ENCODE assay signal across 9 mouse cellular contexts in genomic region chr11:74638791-74639411, GRCm38 (mm10). TPM values are rescaled to one million over a fixed set of nuclear protein-coding genes. Genes with fewer than 3 reads are reported as not detected.
DNase-seq lines count a peak whose midpoint lies in the region; ATAC-seq and TF ChIP-seq lines count a peak whose summit lies in the region.
"Had no signal": no experiment of that assay in that cellular context is flagged by ENCODE, and none has a peak within 500 bp of the region (broad histone marks: within the 10 kb centered on the region; RNA-seq: fewer than 3 reads in every experiment).

No protein-coding gene starts in this region.

- TF ChIP-seq CTCF in brain, embryonic 14.5 days (IDR thresholded peaks at IDR 0.05; ENCODE audit: borderline replicate concordance, extremely low read depth, insufficient read depth, insufficient read length), result no peak

- peak overlapping the region; percentile 85 for H3K4me2 ChIP-seq in hindbrain, embryonic 12.5 days (replicated peaks)

- peak overlapping the region; percentile 90 for H3K9ac ChIP-seq in hindbrain, embryonic 12.5 days

- no peaks in the 10 kb centered on the region for H3K9me3 ChIP-seq in heart, embryonic 10.5 days
- H3K9me3 ChIP-seq in hindbrain, embryonic 12.5 days (replicated peaks), result no peaks in the 10 kb centered on the region

- H3K27me3 ChIP-seq in heart, embryonic 10.5 days (ENCODE audit: insufficient read depth, poor library complexity, severe bottlenecking), result peaks cover 32% of the 10 kb centered on the region
- peaks cover 18% of the 10 kb centered on the region for H3K27me3 ChIP-seq in hindbrain, embryonic 12.5 days

- peak overlapping the region; percentile 81 for H3K4me3 ChIP-seq in heart, embryonic 10.5 days
- peak overlapping the region; percentile 61 for H3K4me3 ChIP-seq in hindbrain, embryonic 12.5 days

- DNase-seq in heart, embryonic 10.5 days (ENCODE audit: low spot score), result no peak
- DNase-seq in heart, postnatal 36 days, result no peak
- peak; percentile 72 for DNase-seq in brain, embryonic 14.5 days (ENCODE audit: low read depth)
- DNase-seq in lung, postnatal 25 days (ENCODE audit: low spot score), result peak; percentile 73
- DNase-seq in embryo, embryonic 11 days, result no peak
- DNase-seq in frontal cortex, postnatal 36 days (ENCODE audit: low spot score in 2 of 2), result no peak
- no peak for DNase-seq in urinary bladder, adult 18-20 months (ENCODE audit: low spot score in 2 of 2)

- H3K4me1 ChIP-seq in heart, embryonic 10.5 days, result peaks cover 25% of the 10 kb centered on the region
- H3K4me1 ChIP-seq in hindbrain, embryonic 12.5 days, result peaks cover 15% of the 10 kb centered on the region

- H3K27ac ChIP-seq in heart, embryonic 10.5 days, result peak overlapping the region; percentile 88
- peak overlapping the region; percentile 90 for H3K27ac ChIP-seq in hindbrain, embryonic 12.5 days

- intact Hi-C loops in heart, postnatal 36 days (cut with DNase I), result no loop called here

- no peak; the same call in 1 of the 2 replicates for ATAC-seq in hindbrain, embryonic 12.5 days (ENCODE audit: low FRiP score)

- no peak for TF ChIP-seq POLR2A in brain, embryonic 14.5 days (IDR thresholded peaks at IDR 0.05; ENCODE audit: borderline replicate concordance, extremely low read depth, insufficient read depth, insufficient read length, poor library complexity, severe bottlenecking)

- no peaks in the 10 kb centered on the region for H3K36me3 ChIP-seq in heart, embryonic 10.5 days
- H3K36me3 ChIP-seq in hindbrain, embryonic 12.5 days, result no peaks in the 10 kb centered on the region

- WGBS in heart, embryonic 10.5 days, result 4% methylated on average over 9 of the region's 9 CpGs
- 8% methylated on average over 9 of the region's 9 CpGs for WGBS in hindbrain, embryonic 12.5 days

RNA-seq across cellular contexts. Expression of gene Cluh, which starts 10.4 kb away (rescaled TPM):
- polyA plus RNA-seq in heart, embryonic 10.5 days (2016; fragmentation: Nextera tagmentation; extraction: Ambion mirVana), result 50.2 and 68.6 TPM in 2 replicates
- 100 to 1,000 TPM; 221 to 229 TPM for total RNA-seq in heart, postnatal 36 days (2021)
- 27.1 and 34.1 TPM in 2 replicates for polyA plus RNA-seq in brain, embryonic 14.5 days (2012; rRNA removed)
- 21.3 and 22.1 TPM in 2 replicates for polyA plus RNA-seq in hindbrain, embryonic 12.5 days (2016; fragmentation: Nextera tagmentation; extraction: Ambion mirVana)

RNA-seq across cellular contexts. Expression of gene Ccdc92b, which starts 19.5 kb away (rescaled TPM):
- 1.6 and 1.7 TPM in 2 replicates for polyA plus RNA-seq in heart, embryonic 10.5 days (2016; fragmentation: Nextera tagmentation; extraction: Ambion mirVana)
- under 1 TPM; 0.33 to 0.36 TPM for total RNA-seq in heart, postnatal 36 days (2021)
- polyA plus RNA-seq in brain, embryonic 14.5 days (2012; rRNA removed), result 6.6 and 7.5 TPM in 2 replicates
- polyA plus RNA-seq in hindbrain, embryonic 12.5 days (2016; fragmentation: Nextera tagmentation; extraction: Ambion mirVana), result 2.8 and 3.2 TPM in 2 replicates
- total RNA-seq: neutrophil, adult 5-6 weeks had no signal

RNA-seq across cellular contexts. Expression of gene Rap1gap2, which starts 28.2 kb away (rescaled TPM):
- polyA plus RNA-seq in heart, embryonic 10.5 days (2016; fragmentation: Nextera tagmentation; extraction: Ambion mirVana), result 5.2 and 7.0 TPM in 2 replicates
- total RNA-seq in heart, postnatal 36 days (2021), result 10 to 100 TPM; 74.1 to 86.6 TPM
- polyA plus RNA-seq in brain, embryonic 14.5 days (2012; rRNA removed), result 16.5 and 21.4 TPM in 2 replicates
- 7.8 and 8.1 TPM in 2 replicates for polyA plus RNA-seq in hindbrain, embryonic 12.5 days (2016; fragmentation: Nextera tagmentation; extraction: Ambion mirVana)

Comparison
In these comparisons a context has a peak if more than half of its experiments do, and no peak if none do; other contexts are left out.
1. DNase-seq: peak in brain, embryonic 14.5 days (single experiment) and lung, postnatal 25 days (single experiment); none in heart, embryonic 10.5 days (single experiment), heart, postnatal 36 days (0 of 2), embryo, embryonic 11 days (single experiment), frontal cortex, postnatal 36 days (0 of 2) and urinary bladder, adult 18-20 months (0 of 2).